Mouse (Mus musculus) thymus, postnatal 14 days (tissue): ENCODE results near the gene Cetn4.

ENCODE experiments used
- DNase-seq: peaks from one replicate; pipeline ENCODE4 v3.0.0; 2021

Cetn4 gene

DNA sequence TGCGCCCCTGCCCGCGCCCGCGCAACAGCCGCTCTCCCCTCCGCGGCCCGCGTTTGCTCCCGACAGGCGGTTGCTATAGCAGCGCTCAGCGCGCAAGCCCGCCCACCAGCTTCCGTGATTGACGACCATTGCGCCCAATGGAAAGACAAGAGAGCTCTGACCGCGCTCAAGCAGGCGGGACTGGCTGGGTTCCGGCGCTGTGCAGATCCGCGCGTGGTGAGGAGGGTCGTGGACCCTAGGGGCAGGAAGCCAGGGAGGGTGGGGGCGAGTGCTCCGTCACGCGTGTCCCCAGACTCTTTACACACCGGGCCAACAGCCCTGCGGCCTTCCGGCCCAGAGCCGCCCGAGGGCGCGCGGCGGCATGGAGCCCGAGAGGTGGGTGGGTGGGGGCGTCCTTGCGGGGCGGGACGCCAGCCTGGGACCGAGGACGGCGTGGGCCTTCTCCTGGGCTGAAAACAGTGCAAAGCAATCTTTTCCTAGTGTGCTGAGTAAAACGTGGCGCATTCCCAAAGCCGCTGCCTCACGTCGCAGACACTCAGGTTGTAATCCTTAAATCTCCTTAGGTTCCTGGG lies at the start of gene Cetn4, which contains the start of gene Bbs12:
Gene Cetn4 (minus strand): TSS at position 339 of the 572 bp plus-strand sequence.
Gene Bbs12 (plus strand): TSS at position 185 of the 572 bp plus-strand sequence.
- DNase-seq: peak; percentile 98

DNA sequence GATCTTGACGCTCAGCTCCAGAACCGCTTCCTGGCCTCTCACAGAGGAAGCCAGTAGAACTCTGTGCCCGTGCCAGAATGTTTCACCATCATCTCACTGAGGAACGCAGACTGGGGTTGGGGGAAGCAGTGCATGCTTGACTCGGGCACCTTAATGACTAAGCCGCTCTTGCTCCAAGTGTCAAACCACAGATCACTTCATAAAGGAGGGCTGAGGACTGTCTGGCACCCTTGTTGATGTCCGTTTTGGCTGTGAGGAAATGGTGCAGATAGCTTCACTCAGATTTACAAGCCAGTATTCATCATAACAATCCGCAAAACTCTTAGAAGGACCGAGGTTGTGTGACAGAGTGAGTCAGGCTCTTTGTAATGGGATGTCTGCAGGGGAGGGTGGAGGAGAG lies 48.2 kb upstream of the Cetn4 start:
- DNase-seq: no peak

DNA sequence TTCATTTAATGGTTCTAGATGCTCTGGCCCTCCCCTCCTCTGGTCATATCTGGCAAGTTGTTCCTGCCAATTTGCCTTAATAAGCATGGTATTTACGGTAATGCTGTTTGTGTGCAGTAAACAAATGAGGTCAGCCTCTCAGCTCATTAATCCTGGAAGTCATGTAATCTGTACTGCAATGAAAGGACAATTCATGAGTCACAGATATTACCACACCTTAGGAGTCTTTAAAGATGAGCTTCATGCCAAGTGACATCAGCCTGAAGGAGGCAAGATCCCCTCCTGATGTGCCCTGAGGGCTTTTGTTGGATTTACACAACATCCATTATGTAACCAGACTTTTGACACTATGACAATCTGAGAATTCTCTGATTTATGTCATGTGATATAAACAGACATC lies 42.2 kb upstream of the Cetn4 start:
- DNase-seq: no peak

DNA sequence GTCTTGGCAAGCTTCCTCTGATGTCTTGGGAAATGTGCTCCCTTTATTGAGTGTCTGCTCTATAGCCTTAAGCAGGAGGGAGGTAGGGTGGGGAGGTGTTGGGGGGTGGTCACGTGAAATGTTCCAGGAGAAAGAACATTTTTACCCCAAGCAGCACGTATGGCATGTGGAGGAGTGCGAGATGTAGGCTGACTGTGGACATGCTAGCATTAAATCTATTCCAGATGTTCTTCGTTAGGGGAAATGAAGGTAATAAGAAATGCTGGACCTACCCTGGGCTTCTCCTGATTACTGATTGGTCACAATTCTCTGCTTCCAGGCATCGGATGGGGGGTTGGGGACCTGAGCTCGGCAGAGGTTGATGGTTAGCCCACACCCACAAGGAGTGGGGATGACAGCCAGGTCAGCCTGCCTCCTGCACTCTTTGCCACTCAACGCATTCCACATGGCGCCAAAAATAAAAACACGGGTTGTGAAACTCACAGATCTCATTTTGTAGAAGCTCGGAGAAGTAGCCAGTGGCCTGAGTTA lies 41.5 kb upstream of the Cetn4 start:
- DNase-seq: no peak

DNA sequence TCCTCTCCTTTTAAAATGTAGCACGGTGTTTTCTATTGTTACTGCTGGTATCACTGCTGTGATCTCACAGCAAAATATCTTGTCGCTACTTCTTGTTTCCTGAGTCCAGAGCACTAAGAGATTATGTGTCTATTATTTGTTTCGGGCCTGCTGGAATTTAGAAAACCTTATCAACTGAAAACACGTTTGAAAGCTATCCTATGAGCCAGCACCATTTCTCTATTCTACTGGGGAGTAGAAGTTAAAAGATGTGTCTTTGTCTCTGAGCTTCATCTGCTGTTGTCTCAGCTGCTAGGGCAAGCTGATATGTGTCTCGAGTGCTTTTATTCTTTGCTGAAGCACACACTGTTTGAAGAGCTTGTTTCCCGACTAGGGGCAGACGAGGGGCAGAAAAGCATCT lies 37.9 kb upstream of the Cetn4 start:
- no peak for DNase-seq

DNA sequence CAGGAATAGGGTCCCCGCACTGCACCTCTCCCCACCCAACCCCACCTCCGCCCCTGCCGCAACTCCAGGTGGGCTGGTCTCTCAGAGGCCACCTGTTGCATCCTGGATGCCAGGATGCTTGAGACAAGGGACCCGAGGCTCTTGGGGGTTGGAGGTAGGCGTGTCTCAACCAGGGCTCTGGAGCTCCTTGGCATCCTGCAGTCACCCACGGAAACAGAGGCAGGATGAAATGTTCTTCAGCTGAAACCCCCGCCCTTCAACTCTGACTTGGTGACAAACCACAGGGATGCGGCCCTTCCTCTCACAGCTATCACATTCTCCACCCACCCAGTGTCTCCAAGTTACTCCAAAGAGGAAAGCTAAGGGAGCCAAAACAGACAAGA lies 36.6 kb upstream of the Cetn4 start:
- DNase-seq: no peak

DNA sequence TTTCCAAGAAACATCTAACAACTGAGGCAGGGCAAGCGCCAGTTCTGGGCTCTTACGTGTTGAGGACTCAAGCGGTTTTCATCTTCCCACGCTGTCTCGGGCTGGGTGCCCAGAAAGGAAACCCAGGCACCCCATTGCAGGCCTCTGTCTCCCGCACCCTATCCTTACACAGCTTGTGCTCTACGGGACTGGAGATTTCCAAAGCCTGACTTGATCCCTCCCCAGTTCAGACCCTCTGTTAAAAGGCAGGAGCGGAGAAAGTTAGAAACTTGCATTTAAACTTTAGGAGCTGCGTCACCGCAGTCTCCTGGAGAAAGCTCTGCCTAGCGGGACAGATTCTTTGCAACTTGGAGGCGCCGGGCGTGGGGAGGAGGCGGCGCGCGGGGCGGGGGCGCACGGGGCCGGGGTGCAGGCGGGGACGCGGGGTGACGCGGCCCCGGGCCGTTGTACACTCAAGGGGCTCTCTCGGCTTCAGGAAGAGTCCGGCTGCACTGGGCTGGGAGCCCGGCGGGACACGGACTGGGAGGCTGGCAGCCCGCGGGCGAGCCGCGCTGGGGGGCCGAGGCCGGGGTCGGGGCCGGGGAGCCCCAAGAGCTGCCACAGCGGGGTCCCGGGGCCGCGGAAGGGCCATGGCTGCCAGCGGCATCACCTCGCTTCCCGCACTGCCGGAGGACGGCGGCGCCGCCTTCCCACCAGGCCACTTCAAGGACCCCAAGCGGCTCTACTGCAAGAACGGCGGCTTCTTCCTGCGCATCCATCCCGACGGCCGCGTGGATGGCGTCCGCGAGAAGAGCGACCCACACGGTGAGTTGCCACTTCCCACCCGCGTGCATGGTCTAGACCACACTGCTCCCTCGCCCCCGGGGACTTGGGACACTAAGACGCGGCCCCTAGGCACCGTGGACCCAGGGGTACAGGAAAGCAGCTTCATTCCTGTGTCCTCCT lies 36.0 kb upstream of the Cetn4 start, which contains the start of gene Fgf2:
Gene Fgf2 (plus strand): TSS at position 126 of the 945 bp plus-strand sequence.
- DNase-seq: peak; percentile 22

DNA sequence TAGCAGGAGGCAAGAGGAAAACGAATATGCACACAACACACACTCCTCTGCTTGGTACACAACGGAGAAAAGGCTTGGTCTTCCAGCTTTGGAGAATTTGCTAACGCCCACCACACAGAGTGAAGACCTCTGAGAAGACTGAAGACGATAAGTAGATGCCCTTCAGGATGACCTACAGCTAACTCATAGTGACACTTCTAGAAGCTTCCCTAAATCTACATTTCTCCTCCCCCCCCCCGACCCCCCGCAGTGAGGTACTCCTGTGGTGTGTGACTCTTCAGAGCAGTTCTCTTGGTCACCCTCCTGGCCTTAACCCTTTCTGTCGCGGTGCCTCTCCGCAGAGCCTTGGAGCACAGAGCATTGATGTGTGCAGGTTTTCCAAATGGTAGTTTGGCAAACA lies 35.2 kb upstream of the Cetn4 start:
- DNase-seq: no peak

DNA sequence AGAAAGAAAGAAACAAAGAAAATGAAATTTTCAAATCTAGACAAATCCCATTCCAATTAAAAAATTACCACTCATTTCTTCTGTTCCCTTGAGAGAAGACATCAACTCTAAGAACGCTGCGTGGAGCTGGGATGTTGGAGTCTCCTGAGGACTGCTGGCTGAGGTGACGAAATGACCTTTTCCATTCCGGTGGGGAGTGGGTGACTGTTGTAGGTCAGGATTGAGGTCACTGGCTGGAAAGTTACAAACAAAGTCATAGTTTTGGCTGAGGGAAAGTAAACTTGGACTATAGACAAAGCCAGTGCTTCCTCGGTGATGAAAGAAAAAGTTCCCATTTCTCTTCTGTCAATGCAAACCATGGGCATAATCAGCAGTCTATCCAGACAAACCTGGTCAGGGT lies 30.3 kb upstream of the Cetn4 start:
- no peak for DNase-seq

DNA sequence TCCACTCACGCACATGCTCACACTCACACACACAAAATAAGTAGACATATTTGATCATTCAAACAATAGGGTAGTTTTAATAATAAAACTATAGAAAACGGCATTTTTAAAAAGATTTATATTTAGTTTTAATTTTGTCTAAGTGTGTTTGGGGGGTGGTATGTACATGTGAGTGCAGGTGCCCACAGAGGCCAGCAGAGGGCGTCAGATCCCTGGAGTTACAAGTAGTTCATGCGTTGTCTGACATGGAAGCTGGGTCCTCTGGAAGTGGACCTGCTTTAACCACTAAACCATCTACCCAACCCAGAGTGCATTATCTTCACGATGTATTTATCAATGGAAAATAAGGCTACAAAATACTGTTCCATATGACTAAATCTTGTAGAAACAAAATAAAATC lies 28.6 kb upstream of the Cetn4 start:
- DNase-seq: peak; percentile 29

DNA sequence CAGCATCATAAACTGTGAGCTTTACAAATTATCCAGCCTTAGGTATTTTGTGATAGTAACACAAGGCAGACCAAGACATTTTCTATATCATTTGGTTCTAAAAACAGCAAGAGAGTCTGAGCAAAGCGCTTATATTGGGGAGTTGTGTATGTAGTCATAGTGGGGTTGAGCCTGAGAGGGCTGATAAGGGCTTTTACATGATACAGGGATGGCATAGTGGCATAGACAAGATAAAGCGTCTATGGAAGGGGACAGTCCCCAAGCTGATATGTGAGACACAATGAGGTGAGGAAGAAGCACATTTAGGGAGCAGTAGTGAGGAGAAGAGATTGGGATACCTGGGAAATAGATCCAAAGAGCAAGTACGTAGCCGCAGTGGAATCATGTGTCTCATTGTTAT lies 21.5 kb upstream of the Cetn4 start:
- DNase-seq: no peak

DNA sequence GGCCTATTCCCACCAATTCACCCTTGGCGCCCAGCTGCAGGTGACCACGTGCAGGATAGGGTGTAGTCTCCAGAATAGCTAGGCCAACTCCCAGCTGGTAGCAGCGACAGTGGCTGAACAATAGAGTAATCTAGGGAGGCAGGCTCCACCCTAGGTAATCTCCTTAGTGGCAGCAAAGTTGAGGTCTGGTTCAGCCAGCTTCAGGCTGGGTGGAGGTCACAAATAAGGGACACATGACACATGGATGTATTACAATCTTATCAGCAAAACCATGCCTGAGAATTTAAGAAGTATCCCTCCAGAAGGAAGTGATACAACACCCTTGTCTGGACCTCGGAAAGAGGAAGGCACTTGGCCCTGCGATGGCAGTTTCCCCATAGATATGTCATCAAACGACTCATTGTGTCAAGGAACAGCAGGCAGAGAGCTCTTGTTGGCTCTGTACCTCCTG lies 19.5 kb upstream of the Cetn4 start:
- DNase-seq: no peak

DNA sequence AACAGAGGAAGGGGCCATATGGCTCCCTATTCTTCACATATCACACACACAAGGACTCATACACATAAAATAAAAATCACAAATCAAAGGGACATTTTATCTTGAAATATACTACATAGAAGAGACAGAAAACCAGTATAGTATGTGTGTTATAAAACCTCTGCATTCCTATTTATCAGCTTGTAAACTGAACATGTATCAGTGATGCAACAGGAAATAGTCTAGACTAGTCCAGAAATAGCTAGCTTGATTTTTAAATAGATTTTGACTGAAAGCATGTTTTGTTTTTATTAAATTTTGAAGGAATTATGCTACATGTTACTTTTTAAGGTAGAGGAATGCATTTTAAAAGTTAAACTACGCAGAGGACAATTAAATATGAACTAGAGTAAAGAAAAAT lies 17.5 kb upstream of the Cetn4 start:
- no peak for DNase-seq

DNA sequence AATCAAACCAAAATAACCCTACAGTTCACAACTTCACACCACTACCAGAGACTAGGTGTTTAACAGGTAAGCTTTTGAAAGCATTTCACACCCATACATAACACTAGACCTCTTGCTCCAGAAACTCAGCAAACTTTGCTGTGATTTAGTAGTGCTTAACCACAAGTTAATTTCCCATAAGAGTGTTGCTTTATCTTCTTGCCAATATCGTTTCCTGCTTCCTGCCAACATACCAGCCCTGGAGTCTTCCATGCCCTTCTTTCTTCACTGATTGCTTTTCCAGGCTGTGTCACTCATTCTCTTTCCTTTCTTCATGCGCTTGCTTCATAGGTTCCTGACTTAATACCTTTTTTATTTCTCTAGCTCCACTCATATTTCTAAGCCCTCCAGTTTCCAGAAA lies 16.0 kb upstream of the Cetn4 start:
- no peak for DNase-seq

DNA sequence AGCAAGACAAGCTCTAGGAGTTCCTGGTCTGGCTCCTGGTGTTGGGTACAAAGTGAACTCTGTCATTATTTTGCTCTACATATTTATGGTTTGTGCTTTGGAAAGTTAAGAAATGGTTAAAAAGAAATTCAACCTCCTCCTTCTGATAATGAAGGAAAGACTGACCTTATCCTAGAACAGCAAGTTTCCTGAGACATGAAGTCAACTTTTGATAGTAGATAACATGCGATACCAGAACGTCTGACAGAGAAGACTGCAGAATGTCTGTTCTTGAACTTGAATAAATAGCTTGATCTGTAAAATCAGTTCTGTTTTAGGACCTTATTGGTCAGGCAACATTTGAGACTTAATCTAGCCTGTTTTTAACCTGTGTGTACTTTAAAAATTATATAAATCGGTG lies 14.1 kb upstream of the Cetn4 start:
- DNase-seq: no peak

DNA sequence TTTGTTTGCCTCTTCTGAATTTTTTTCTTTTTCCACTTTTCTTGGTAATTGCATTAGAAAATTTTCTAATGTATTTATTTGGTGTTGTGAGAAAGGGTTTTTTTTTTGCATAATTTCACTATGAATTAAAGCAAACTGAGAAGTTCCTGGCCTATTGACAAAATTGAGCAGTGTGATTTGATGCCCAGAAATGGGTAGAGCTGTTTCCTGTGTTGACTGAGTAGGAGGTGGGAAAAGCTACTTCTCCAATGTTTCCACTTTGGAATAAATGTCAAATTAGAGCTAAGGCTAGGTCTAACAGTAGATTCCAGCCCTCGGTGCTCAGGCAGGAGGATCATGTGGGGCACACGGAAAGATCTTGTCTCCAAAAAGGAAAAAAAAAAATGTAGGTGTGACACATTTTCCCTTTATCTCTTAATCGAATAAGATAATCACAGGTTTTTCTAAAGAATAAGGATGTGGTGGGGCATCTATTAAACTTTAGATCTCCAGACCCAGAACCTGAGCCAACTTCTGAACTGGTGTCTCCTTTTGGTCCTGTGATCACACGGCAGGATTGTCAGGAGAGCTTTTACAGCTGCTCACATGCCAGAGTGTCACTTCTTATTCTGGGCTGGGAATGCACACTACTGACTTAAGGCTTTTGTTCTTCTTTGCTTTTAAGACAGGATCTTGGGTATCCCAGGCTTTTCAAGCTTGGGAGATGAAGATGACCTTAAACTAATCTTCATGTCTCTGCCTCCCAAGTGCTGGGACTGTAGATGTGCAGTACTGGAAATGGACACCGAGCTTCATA lies 13.0 kb upstream of the Cetn4 start:
- no peak for DNase-seq

DNA sequence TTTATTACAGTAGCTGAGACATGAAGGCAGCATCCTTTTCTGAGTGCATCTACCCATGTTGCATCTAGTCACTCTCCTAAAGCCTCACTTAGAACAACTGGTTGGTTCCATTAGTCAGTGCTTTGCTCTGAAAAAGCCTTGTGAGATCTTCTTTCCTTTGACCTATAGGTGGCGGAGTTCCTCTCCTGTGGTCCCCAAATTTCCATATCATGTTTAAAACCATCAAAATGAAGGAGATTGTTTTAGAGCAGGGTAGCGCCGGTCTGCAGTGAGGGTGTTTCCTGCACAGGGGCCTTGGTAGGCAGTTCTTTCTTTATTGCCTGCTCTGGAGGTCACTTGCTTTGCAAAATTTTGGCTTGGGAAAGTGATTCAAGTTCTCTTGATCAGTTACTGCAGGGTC lies 11.8 kb upstream of the Cetn4 start:
- peak; percentile 14 for DNase-seq

DNA sequence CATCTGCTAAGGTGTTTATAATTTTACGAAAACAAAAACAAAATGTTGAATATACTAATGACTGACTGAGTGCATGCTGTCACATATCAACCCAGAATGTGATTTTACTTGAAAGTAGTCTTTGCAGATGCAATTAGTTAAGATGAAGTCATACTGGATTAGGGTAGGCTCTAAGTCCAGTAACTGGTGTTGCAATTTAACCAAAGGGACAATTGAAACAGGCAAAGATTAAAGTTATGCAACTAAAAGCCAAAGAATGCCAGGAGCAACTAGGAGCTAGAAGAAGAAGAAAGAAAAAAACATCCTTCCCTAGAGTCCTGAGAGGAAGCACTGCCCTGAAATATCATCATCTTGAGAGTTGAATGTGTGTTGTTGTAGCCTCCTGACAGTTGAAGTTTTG lies 3.7 kb upstream of the Cetn4 start:
- no peak for DNase-seq

DNA sequence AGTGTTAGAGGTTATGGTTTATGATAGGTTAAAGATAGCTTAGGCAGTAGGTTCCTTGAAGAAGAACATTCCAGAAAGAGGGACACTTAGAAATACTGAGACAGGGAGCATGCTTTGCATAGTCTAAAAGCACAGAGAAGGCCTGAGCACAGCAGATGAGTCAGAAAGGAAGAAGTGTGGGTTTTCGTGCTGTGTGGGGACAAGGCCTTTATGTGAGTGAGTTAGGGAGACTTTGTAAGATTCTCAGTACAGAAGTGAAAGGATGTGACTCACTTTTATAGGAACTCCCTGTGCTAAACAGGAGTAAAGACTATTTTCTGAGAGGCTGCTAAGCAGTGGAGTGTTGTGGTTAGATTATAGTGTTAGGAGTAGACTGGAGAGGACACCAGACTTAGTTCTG lies 863 bp upstream of the Cetn4 start:
- peak; percentile 19 for DNase-seq

DNA sequence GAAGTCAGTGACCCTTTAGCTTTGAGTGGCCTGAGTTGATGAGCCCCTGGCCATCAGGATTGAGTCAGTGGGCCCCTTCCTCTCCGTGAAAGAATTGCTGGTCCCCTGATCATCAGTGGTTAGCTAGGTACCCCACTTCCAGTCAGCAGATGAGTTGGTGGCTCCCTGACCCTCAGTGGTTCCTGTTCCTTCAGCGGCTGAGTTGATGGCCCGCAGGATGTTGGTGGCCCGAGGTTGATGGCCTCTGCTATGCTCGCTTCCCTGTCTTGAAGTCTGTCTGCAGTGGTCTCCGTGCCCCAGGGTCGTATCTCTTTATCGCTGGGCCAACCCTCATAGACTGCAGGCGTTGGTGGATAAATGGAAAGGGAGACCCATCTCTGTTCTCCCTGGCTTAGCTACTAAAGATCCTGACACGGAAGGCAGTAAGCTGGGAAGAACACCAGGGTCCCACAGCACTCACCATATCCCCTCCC lies 575 bp downstream of the Cetn4 start:
- no peak for DNase-seq

DNA sequence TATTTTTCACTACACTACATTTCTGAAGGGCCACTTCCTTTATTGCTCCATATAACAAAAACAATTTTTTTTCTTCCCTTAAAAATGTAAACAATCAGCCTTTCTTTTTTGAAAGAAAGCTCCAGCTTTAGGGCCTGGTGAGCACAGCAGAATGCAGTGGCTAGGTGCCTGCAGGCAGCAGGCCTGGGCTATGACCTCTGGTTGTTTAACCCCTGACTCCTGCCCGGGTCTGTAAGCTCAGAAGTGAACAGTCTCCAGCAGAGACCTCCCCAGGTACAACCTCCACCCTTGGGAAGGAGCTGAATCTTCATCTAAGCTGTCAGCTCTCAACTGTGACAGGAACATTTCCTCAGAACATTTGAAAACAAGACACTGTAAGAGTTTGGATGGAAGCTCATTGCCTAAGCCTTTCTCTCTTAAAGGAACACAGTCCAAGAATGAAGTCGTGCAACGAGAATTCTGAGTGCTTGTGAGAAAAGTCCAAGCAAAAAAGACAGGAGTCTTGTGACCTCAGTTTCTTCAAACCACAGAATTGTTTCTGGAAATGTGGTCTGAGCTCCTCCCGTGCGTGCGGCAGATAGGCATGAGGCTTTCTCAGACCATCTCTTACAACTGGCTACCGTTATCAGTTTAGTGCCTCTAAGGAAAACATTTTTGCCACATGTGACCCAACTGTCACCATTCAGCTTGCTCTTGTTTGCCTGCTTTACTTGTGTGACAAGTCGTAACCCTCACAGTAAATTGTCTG lies 8.9 kb downstream of the Cetn4 start:
- no peak for DNase-seq

DNA sequence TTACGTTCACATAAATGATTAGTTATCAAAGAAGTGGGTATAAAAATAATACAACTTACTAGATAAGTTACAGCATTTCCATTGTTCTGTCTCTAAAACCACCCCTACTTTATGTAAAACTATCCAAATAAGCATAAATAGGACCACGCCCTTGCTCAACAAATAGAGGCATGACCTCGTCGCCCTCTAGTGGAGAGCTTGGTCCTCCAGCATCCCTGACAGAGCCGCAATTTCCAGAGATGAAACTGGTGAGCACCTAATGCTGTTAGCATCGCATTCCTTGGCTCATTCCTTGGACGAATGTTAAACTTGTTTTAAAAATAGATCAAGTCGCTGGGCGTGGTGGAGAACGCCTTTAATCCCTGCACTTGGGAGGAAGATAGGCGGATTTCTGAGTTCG lies 9.8 kb downstream of the Cetn4 start:
- DNase-seq: peak; percentile 65
